Mouse (Mus musculus): ENCODE measurements at regions not wholly inside any gene's neighbourhood (a gene's known extent, or its start where the extent isn't known, plus 50 kb on each side); places are given as distances from the start of the nearest gene placed in this dataset.
A peak's percentile ranks its signal among the peaks of the same experiment; 100 is the strongest.

DNA sequence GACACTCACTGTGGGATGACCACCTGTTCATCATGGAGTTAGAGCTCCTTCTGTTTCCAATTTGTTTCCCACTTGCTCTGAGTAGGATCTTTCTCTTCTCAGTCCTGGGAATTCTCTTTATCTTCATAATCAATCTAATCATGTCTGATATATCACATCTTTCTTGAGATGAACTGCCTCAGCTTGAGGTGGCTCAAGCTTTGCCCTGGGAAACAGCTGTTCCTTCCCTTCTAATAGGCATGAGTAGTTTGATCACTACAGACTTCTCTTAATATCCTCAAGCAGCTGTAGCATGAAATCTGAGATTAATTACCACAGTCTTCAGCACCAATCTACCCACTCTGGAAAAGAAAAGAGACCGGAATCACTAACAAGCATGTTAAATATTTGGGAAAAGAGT lies 270.8 kb upstream of the Tmem47 start:
- DNase-seq (ENCODE audit: low spot score in 2 of 2) = no peak

- peak in 1 of 2 experiments; percentile 1 for DNase-seq (ENCODE audit: low spot score in 2 of 2)
These were observed 270.2 kb upstream of the Tmem47 start for GRCm38 (mm10) chrX:80800271-80800670.
